Mouse (Mus musculus) CH12F3 (cell line): ENCODE data around the gene Dyx1c1.

Source experiments
- in situ Hi-C: fragments of 300-500 bp; cut with MboI; formaldehyde crosslinking; loops from 2 replicates; pipeline ENCODE4 v1.14.3; 2020; ENCODE audit warnings: low sequenced_read_pairs

Gene Dyx1c1

DNA sequence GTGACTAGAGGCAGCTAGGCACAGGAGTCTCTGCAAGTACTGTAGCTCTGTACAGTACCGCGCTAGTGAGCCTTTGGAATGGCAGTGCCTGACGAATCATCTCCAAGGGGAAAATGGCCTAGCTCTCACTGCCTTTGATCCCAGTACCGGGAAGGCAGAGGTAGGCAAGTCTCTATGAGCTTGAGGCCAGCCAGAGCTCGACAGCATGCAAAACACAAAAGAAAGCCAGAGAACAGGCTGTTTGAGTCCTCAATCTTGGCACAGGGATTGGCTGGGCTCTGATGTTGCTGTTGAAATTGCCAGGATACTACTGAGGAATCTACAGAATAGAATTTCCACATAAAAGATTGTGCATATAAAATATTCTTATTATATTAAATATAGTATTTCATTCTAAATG is 13.8 kb downstream of the Dyx1c1 start:
- in situ Hi-C loops: no loop called here

DNA sequence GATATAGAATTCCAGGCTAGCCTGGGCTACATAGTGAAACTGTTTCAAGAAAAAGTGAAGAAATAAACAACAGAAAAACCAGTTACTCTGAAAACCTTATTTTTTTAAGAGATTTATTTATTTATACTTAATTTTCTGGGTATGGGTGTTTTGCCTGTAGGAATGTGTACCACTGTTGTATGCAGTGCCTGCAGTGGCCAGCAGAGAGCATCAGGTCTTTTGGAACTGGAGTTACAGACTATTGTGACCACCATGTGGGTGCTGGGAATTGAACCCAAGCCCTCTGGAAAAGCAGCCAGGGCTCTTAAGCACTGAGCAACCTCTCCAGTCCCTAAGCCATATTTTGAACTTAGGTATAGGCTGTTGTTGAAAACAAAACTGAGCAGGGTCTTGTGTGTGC is 14.4 kb downstream of the Dyx1c1 start:
- in situ Hi-C loops: no loop called here

DNA sequence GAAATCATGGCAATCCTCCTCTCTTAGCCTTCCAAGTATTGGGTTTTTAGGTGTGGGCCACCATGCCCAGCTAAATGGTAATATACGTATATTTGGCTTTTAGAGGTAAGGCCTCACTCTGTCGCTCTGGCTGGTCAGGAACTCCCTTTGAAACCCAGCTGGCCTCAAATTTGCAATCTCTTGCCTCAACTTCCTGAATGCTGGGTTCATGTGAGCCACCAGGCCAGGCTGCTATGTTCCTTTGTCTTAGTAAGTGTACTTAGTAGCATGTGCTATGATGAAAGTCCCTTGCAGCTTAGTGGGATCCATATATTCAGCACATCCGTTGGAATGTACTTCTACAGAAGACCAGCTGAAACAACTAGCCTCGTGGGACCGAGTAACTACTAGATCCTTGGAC is 16.1 kb downstream of the Dyx1c1 start:
- in situ Hi-C loops: no loop called here

DNA sequence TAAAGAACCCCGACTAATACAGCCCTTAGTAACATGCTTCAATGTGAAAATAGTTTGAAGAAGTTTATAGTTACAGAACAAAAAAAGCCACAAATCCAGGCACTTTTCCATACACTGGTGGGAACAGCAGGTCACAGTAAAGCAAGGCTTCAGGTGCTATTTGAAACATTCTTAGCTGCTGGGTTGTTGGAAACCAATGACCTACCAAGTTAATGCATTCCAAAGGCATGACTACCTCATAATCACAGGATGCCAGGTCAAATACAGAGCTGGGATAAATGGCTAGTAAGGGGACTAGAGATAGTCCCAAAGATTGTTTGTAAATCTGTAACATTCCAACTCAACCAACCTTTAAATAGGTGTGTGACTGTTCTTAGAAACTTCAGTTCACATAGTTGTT is 16.7 kb downstream of the Dyx1c1 start:
- in situ Hi-C loops: no loop called here

DNA sequence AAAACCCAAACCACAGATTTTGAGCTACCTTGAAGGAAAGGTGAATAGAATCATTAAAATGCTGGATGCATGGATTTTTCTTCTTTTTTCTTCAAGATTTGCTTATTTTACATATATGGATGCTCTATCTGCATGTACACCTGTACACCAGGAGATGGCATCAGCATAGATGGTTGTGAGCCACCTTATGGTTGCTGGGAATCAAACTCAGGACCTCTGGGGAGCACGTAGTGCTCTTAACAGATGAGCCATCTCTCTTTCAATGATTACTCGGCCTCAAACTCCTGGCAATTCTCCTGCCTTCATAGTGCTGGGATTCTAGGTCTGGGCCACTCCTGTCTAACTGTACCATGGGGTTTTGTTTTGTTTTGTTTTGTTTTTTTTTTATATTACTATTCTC is 24.5 kb downstream of the Dyx1c1 start:
- in situ Hi-C loops: no loop called here

DNA sequence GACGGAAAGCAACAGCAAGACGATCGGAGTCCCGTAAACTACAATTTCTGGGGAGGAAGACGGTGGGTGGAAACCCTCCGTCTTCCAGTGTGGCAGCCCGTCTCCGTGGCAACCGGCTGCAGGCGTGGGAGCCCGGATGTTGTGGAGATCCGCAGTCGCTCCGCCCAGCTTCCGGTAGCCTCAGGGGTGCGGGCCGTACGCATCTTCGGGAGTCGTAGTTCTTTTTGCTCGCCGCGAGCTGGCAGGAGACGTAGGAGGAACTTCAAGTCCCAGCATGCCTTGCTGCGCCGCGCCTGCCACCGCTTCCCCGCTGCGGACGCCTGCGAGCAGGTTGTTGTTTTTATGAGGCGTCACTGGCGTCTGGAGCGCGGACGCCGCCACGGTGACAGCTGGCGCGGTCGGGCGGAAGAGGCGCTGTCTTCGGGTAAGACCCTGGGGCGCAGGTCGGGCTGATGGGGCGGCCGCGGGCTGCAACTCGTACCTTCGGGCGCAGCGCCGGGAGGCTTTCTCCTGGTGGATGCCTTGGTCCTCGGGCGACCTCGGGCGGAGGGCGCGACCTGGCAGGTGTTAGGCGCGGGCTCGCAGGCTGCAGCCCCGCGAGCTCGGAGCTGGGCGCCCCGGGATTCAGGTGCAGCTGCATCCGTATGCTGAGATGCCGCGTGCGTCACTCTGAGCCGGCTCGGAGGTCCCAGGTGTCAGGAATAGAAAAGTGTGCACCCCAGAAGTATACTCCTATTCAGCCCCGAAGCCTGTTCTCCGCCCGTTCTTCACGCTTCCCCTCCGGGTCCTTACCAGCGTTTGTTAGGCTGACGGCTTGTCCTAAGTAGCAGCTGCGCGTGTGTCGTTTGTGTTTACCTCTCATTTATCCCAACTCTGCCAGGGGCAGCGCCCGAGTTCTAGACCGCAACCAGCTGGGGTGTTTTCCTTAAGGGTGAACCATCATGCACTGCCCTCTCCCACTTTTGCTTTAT is 26.9 kb downstream of the Dyx1c1 start, which contains the start of the genes Ccpg1os and Ccpg1:
Gene Ccpg1os (minus strand): TSS at position 133 of the 971 bp plus-strand sequence.
Gene Ccpg1 (plus strand): TSS at position 180 of the 971 bp plus-strand sequence.
- in situ Hi-C loops: no loop called here

DNA sequence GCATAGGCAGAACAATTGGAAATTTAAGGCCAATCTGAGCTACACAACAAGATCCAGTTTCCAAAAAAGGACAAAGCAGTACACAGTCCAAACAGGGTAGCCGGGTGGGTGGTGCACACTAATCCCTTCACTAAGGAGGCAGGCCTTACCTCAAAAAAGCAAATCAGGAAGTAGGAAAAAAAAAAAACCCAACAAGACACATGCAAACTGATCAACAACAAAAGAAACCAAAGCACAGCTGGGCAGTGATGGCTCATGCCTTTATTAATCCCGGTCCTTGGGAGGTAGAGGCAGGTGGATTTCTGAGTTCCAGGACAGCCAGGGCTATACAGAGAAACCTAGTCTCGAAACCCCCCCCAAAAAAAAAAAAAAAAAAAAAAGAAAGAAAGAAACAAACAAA is 29.1 kb downstream of the Dyx1c1 start:
- in situ Hi-C loops: no loop called here

DNA sequence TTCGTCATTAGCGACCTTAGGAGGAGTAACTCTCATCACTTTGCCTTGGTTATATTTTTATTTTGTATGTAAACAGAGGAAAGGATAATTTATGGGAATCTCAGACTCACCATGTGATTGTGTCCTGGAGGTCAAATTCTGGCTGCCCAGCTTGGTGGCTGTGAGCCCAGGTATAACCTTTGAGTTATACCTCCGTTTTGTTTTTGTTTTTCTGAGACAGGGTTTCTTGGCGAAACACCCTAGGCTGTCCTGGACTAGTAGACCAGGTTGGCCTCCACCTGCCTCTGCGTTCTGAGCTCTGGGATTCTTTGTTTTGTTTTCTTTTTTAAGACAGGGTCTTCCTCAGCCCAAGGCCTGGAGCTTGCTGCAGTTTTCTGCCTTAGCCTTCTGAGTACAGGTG is 30.1 kb downstream of the Dyx1c1 start:
- in situ Hi-C loops: no loop called here

DNA sequence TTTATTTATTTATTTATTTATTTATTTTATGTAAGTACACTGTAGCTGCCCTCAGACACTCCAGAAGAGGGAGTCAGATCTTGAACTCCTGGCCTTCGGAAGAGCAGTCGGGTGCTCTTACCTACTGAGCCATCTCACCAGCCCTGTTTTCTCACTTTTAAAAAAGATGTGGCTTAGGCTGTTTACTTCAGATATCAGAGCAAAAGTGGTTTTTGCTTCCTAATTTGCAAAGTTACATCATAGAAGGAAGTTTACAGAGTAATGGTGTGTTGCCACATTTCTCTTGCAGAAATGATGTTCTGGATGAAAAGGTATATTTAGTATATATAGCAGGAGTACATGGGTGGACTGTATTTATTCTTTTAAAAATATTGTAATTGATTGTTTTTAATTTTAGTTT is 32.8 kb downstream of the Dyx1c1 start:
- in situ Hi-C loops: no loop called here

DNA sequence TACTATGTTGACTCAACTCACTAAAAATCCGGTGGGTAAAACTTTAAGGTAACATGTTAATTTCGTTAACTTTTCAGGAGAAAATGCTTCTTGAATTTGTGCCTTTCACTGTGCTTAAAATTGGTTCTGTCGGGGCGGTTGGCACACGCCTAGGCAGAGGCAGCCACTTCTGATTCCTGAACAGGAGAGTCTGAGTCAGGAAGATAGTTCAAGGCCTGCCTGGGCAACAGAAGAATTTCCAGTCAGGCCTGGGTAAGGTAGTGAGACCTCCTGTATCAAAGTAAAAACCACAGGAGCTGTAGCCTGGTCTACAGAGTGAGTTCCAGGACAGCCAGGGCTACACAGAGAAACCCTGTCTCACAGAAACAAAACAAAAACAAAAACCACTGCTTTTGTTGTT is 34.0 kb downstream of the Dyx1c1 start:
- in situ Hi-C loops: no loop called here

DNA sequence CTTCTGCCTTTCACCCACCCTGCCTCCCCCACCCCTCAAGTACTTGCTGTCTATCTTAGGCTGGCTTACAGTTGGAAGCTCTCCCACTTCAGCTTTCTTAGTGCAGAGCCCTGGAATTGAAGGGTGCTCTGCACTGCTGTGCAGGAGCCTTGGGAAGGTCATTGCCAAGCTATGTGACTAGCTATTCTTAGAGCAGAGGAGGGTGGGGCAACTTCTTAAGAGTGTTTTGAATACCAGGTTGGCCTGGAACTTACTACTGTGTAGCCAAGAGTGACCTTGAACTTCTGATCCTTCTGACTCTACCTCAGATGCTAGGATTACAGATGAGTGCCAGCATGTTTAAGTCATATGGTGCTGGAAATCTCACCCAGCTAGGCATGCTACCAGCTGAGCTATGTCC is 37.6 kb downstream of the Dyx1c1 start:
- in situ Hi-C loops: no loop called here

DNA sequence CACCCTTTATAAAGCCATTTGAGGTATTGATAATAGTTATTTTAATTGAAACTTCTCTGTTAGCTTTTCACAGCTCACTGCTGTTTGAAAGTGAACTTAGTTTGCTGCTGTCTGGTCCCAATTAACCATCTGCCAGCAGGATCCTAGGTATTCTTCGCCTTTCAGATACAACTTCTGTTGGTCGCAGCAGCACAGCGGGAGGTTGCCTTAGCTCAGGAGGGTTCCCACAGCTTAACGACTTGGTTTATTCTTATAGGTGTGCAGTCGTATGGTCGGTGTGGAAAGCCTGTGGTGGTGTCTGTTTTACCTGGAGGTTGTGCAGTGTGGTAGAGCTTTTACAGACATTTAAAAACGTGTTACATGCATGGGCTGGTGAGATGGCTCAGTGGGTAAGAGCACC is 38.2 kb downstream of the Dyx1c1 start:
- in situ Hi-C loops: no loop called here

DNA sequence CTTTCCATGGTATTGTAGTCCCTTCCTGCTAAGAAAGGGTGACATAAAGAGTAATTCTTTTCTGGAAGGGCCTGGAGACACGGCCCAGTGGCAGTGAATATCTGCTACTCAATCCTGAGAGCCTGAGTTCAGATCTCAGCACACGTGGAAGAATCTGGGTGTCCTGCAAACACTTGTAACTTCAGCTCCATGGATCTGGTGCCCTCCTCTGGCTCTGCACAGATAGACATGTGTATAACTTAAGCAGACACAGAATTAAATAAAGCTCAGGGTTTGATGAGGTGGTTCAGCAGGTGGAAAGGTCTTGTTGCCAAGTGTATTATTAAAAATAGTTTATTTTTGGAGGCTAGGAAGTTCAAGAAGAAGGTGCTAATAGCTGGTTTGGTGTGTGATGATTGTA is 41.9 kb downstream of the Dyx1c1 start:
- in situ Hi-C loops: no loop called here

DNA sequence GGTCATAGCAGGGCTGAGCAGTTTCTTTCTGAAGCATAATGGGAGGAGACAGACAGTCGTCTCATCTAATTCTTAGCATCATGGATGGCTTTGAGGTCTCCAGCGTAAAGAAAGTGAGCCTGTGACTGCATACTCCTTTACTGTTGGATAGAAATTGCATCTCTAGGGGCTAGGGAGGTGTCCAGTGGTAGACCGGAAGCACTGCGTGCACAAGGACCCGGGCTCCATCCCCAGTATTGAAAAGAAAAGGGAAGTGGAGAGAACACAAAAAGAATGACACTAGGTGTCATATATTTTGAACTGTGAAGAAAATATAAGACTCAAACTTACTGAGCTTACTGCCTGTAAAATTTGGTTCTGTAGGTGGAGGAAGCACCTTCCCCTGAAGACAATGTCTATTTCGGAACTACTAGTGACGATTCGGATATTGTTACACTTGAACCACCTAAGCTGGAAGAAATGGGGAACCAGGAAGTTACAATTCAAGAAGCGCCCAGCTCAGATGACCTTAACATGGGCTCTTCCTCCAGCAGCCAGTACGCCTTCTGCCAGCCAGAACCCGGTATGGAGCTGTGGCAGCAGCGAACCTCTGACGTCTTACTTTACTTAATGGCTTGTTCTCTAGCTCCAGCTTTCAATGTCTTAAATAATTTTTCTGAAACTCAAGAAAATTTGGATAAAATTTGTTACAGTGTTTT is 42.9 kb downstream of the Dyx1c1 start:
- in situ Hi-C loops: no loop called here

DNA sequence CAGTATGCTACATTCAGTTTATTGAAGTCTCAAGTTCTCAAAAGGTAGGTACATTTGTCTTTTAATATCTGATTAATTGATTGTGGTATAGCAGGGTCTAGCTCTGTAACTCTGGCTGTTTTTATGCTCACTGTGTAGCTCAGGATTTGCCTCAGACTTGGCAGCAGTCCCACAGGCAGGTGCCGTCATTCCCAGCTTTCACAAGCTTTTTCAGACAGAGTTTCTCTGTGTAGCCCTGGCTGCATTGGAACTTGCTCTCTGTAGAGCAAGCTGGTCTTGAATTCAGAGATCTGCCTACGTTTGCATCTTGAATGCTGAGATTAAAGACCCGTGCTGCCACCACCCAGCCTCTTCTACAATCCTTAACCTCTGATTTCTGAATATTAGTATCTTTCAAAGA is 43.6 kb downstream of the Dyx1c1 start:
- in situ Hi-C loops: no loop called here

DNA sequence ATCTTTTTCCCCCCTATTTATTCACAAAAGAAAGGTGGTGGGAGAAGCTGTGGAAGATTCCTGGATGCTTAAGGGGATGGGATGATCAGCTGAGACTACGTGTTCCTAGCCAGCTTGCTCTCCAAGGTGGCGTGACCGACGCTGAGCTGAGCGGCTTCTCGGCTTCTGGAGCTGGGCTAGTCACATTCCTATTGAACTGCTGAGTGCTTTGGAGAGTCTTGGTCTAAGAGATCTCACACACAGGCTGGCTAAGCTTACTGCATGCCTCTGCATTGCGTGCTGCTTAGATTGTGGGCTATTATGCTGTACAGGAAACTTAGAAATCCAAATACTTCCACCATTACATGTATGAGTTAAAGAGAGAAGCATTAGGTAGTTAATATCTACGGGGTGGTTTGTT is 45.5 kb downstream of the Dyx1c1 start:
- in situ Hi-C loops: no loop called here

DNA sequence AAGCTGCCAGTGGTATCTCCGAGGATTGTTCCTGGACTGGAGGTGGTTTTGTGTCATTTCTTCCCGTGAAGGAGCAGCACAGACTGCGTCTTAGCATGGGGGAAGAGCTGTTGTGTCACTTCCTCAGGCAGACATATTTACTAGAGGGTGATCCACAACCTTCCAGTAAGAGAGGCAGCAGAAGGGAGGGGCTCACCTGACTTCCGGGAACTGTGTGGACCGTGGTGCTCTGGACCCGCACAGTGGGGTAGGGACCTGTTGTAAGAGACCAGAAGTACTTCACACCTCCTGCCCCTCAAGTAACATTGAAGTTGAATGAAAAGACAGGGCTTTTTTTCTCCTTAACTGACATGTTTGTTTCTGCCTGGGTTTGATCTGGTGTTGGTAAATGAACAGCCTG is 46.5 kb downstream of the Dyx1c1 start:
- in situ Hi-C loops: no loop called here

DNA sequence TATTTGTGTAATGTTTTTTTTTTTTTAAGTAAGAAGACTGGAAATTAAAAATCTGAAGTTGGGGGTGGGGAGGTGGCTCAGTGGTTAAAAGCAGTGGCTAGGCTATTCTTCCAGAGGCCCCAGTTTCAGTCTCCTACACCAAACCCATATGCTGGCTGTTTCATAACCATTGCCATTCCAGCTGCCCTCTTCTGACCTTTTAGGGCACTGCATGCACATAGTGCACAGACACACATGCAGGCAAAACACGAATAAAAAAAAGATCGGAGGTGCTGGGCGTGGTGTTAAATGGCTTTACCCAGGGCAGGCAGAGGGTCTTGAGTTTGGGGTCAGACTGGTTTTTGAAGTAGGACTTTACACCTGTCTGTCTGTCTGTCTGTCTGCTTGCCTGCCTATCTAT is 47.6 kb downstream of the Dyx1c1 start:
- in situ Hi-C loops: no loop called here

DNA sequence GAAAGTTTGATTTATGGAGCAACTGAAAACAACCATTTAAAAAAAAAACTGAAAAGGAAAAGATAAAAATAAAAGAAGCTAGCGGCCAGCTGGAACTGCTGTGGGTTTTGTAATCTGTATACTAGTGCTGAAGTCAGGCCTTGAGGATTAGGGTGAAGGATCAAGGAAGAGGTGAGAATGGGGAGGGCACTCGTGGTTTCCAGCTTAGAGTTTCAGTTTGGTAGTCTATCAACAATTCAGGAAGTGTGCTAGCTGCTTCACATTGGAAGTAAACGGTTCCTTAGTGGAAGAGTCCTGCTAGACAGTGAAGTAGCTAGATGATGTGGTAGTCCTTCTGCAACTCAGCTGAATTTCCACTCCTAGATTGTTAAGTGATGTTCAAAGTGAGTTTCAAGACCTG is 49.8 kb downstream of the Dyx1c1 start:
- in situ Hi-C loops: no loop called here

DNA sequence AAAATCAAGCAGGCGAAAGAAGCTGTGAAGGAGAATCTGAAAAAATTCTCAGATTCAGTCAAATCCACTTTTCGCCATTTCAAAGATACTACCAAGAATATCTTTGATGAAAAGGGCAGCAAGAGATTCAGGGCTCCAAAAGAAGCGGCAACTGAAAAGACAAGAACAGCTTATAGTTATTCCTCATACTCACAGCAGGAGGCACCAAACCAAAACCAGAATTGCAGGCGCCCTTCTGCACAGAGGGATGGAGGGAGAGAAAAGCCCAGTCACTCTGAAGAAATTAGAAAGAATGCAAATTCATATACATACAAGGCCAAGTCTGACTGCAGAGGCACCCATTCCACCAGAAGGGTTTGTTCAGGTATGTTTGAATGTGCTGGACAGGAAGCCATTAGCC is 54.0 kb downstream of the Dyx1c1 start:
- in situ Hi-C loops: no loop called here

DNA sequence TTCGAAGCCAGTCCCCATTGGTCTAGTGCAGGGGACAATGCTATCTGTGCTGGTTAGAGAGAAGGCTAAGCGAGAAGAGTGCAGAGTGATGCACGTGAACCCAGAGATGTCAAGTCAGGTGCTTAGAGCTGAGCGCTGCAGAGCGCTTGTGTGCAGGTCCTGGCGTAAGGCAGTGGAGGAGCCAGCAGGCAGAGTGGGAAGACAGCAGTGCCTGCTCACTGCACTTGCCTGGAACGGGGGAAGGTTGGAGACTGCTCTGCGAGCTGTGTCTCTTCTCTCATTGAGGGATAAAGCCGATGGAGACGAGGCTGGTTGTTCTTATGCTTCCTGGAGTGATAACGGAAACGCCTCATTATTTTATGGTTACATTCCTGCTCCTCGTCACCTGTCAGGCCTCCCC is 56.1 kb downstream of the Dyx1c1 start:
- in situ Hi-C loops: no loop called here

DNA sequence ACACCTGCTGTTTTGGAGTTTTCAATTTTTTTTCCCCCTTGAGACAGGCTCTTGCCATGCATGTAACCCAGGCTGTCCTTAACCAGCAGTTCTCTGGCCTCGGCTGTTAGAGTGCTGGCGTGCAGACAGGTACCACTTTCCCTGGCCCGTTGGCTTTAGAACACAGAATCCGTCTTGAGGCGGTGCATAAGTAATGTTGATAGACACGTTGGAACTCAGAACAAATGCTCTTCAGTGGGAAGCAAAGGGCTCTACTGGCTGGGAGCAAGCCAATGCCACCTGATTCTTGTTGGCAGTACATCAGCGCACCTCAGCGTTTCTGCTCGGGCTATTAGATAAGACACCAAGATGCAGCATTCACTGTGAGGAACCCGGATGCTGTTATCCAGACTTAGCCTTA is 61.3 kb downstream of the Dyx1c1 start:
- in situ Hi-C loops: no loop called here
